Mouse (Mus musculus) liver, embryonic 14.5 days (tissue): ENCODE measurements around the gene Scn8a. TPM values are rescaled to one million over a fixed set of nuclear protein-coding genes. Genes with fewer than 3 reads are reported as not detected.

Experiments
- ATAC-seq: fragments of 200-750 bp; cut with Nextera tagmentation; 2 replicates; pipeline ENCODE4 v1.8.0; 2017; ENCODE audit warnings: moderate number of reproducible peaks, mild to moderate bottlenecking, moderate library complexity; ENCODE audit not compliant: insufficient read depth
- DNase-seq, 3 experiments: peaks; one replicate each; pipeline ENCODE4 v3.0.0-alpha.2; 2012 to 2013; ENCODE audit warnings: low read depth in 3 of 3, low spot score in 3 of 3
- H3K27ac ChIP-seq: fragments of 300-500 bp; sonication (generic); 2 replicates; pipeline ENCODE4 v1.5.1; 2014; ENCODE audit warnings: moderate library complexity, mild to moderate bottlenecking, control low read depth, inconsistent platforms
- H3K27me3 ChIP-seq: fragments of 300-500 bp; sonication (generic); 2 replicates; pipeline ENCODE4 v1.6.1; 2014; ENCODE audit warnings: mild to moderate bottlenecking, low read length, moderate library complexity; ENCODE audit not compliant: control insufficient read depth, insufficient read depth
- H3K36me3 ChIP-seq: fragments of 300-500 bp; sonication (generic); replicated peaks from 2 replicates; pipeline ENCODE4 v1.6.1; 2014; ENCODE audit warnings: low read depth; ENCODE audit not compliant: control insufficient read depth, insufficient read depth
- H3K4me1 ChIP-seq, 2 experiments: fragments of 200-500 bp in 1 of 2; fragments of 300-500 bp in 1 of 2; sonication (generic) in 1 of 2; replicated peaks; 2 replicates each; pipeline ENCODE4 v1.6.1; 2012 to 2014; ENCODE audit warnings: antibody characterized with exemption in 1 of 2, inconsistent platforms in 1 of 2, low read length in 1 of 2; ENCODE audit not compliant: control insufficient read depth in 2 of 2, insufficient read depth in 2 of 2
- H3K4me2 ChIP-seq: fragments of 300-500 bp; sonication (generic); 2 replicates; pipeline ENCODE4 v1.6.1; 2014; ENCODE audit warnings: low read depth, mild to moderate bottlenecking, control low read depth, moderate library complexity
- H3K4me3 ChIP-seq, 2 experiments: fragments of 200-500 bp in 1 of 2; fragments of 300-500 bp in 1 of 2; sonication (generic) in 1 of 2; 2 replicates each; pipeline ENCODE4 v1.5.1; 2012 to 2014; ENCODE audit warnings: low read depth in 2 of 2, low read length in 2 of 2, mild to moderate bottlenecking in 2 of 2, control low read depth in 1 of 2, inconsistent platforms in 1 of 2, moderate library complexity in 1 of 2; ENCODE audit not compliant: insufficient read depth in 1 of 2
- H3K9ac ChIP-seq: fragments of 300-500 bp; sonication (generic); replicated peaks from 2 replicates; pipeline ENCODE4 v1.6.1; 2014; ENCODE audit warnings: mild to moderate bottlenecking, control low read depth, moderate library complexity
- H3K9me3 ChIP-seq: fragments of 300-500 bp; sonication (generic); 2 replicates; pipeline ENCODE4 v1.6.1; 2016; ENCODE audit warnings: low read length, mixed read lengths; ENCODE audit not compliant: control insufficient read depth
- CTCF ChIP-seq: IDR thresholded peaks from 2 replicates; pipeline ENCODE4 v1.5.1; 2016; ENCODE audit warnings: antibody characterized with exemption, low read depth, control low read depth
- EP300 ChIP-seq: IDR thresholded peaks from 2 replicates; pipeline ENCODE4 v1.6.1; 2016; ENCODE audit warnings: antibody characterized with exemption, low read depth
- WGBS: fragments of 180-500 bp; shearing (Covaris S2); extraction: QIAGEN DNeasy Blood & Tissue Kit; methylation state at CpG from one replicate; pipeline ENCODE4 v1.1.7; 2014; ENCODE audit not compliant: insufficient replicate concordance; 5-methylcytosine and 5-hydroxymethylcytosine counted together
- polyA plus RNA-seq, 2 experiments: library from polyadenylated mRNA; depleted of rRNA in 1 of 2; stranded (reverse) in 1 of 2; unstranded in 1 of 2; fragments of >200 nt; fragmentation: Nextera tagmentation in 1 of 2; extraction: Ambion mirVana in 1 of 2; gene quantifications; 2 replicates each; pipeline versions ENCODE4 v1.2.1 to v1.2.3; 2012 to 2014

The Scn8a gene
- polyA plus RNA-seq, 2 experiments: 0.13 to 0.41 TPM

GRCm38 (mm10) chr15:100910381-100910841, 40.8 kb downstream of the Scn8a start:
- no peak overlapping the region for H3K4me3 ChIP-seq
- no peak overlapping the region for H3K9ac ChIP-seq
- DNase-seq: no peak
- H3K27ac ChIP-seq: no peak overlapping the region
- H3K4me2 ChIP-seq: no peak overlapping the region
- no peak for ATAC-seq
- no peaks in the 10 kb centered on the region for H3K9me3 ChIP-seq
- TF ChIP-seq EP300: no peak
- TF ChIP-seq CTCF: no peak
- WGBS: 47% methylated on average over 10 of the region's 10 CpGs
- peaks cover 0 to 2% of the 10 kb centered on the region in 2 experiments; a peak in 1 of 4 replicates for H3K4me1 ChIP-seq
- H3K36me3 ChIP-seq: no peaks in the 10 kb centered on the region
- no peaks in the 10 kb centered on the region for H3K27me3 ChIP-seq

DNA sequence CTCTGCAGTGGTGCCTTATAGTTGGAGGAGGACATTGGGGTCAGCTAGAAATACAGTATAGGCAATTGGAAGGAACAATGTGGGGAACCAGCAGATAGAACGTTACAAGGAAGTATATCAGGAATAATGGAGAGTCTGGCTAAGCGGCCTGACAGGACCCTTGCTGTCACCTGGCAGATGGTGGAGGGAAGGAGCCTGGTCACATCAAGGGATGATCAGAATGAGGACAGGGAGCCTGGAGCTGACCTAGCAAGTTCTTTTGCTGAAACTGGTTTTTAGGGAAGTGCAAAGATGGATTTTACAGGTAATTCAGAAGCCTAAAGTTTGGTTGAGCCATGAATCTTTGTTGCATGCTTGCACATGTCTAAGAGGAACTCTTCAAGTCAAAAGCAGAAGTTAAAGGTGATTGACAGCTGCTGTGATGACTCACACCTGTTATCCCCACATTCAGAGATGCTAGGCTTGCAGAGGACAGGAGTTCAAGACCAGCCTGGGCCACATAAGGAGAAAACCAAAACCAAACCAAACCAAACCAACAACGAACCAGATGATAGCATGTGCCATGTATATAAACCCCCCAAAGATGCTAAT, 43.1 kb downstream of the Scn8a start:
- no peak for DNase-seq
- no peak overlapping the region for H3K9ac ChIP-seq

DNA sequence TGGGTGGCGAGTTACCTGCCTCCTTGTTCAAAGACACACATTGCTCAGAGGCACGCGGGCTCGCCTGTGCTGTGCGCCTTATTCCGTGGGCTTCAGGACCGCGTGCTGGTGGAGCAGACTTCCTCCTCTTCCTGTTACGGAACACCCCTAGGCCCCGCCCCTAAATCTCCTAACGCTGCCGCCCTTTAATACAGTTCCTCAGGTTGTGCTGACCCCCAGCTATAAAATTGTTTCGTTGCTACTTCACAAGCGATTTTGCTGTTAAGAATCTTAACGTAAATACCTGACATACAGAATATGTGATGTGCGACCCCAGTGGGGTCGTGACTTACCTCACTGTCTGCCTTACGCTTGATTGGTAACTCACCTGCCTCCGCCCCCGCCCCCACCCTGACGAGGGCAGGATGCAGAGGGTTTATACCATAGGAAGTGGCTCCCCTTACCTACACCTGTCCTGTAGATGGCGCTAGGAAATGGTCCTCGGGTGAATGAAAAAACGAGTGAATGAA, 45.1 kb downstream of the Scn8a start:
- DNase-seq: no peak
- WGBS: 2% methylated on average over 24 of the region's 24 CpGs
- H3K4me1 ChIP-seq: peaks cover 0 to 2% of the 10 kb centered on the region in 2 experiments; a peak in 1 of 4 replicates

More for the DNA sequence above, 43.1 kb downstream of the Scn8a start:
- no peaks in the 10 kb centered on the region for H3K9me3 ChIP-seq
- H3K4me3 ChIP-seq: no peak overlapping the region
- TF ChIP-seq EP300 (no peak), CTCF (no peak)
- no peaks in the 10 kb centered on the region for H3K27me3 ChIP-seq
- no peak overlapping the region for H3K4me2 ChIP-seq
- no peak overlapping the region for H3K27ac ChIP-seq
- ATAC-seq: no peak
- WGBS: 55% methylated on average over 3 of the region's 3 CpGs
- no peaks in the 10 kb centered on the region for H3K36me3 ChIP-seq
- peaks cover 0 to 2% of the 10 kb centered on the region in 2 experiments; a peak in 1 of 4 replicates for H3K4me1 ChIP-seq

DNA sequence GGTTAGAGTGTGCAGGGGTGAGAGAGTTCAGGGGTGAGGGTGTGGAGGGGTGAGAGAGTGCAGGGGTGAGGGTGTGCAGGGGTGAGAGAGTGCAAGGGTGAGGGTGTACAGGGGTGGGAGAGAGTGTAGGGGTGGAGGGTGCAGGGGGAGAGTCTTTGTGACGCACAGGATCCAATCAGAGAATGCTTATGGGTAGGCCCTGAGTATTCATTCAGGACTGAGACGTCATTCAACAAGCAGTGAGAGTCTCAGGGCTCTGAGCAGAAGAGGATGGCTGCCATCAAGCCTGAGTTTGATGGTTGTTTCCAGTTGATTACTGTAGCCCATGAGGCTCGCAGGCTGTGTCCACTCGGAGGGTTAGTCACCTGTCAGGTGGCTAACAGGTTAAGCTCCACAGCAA, 48.4 kb downstream of the Scn8a start:
- Histone ChIP-seq H3K36me3 (no peaks in the 10 kb centered on the region), H3K4me1 (peaks cover 0 to 2% of the 10 kb centered on the region in 2 experiments; a peak in 1 of 4 replicates), H3K9me3 (no peaks in the 10 kb centered on the region), H3K27ac (no peak overlapping the region), H3K27me3 (no peaks in the 10 kb centered on the region), H3K9ac (no peak overlapping the region), H3K4me2 (no peak overlapping the region), H3K4me3 (no peak overlapping the region)
- TF ChIP-seq CTCF: no peak
- no peak for TF ChIP-seq EP300
- 32% methylated on average over 4 of the region's 4 CpGs for WGBS
- DNase-seq: no peak
- ATAC-seq: no peak

More for the DNA sequence above, 45.1 kb downstream of the Scn8a start:
- H3K9me3 ChIP-seq: no peaks in the 10 kb centered on the region
- no peak for ATAC-seq
- TF ChIP-seq EP300: no peak
- peak; percentile 28; the same call in 1 of the 2 replicates for TF ChIP-seq CTCF
- H3K9ac ChIP-seq: no peak overlapping the region
- H3K4me3 ChIP-seq: no peak overlapping the region
- peak overlapping the region; percentile 23; the same call in 1 of the 2 replicates for H3K4me2 ChIP-seq
- no peaks in the 10 kb centered on the region for H3K36me3 ChIP-seq
- H3K27me3 ChIP-seq: no peaks in the 10 kb centered on the region
- no peak overlapping the region for H3K27ac ChIP-seq

GRCm38 (mm10) chr15:100922210-100922609, 52.6 kb downstream of the Scn8a start:
- ATAC-seq (no peak), DNase-seq (no peak)
- no peak overlapping the region for H3K4me2 ChIP-seq
- H3K4me1 ChIP-seq: no peaks in the 10 kb centered on the region
- no peak overlapping the region for H3K9ac ChIP-seq
- WGBS: 74% methylated on average over 11 of the region's 11 CpGs
- H3K9me3 ChIP-seq: no peaks in the 10 kb centered on the region
- TF ChIP-seq EP300: no peak
- no peaks in the 10 kb centered on the region for H3K27me3 ChIP-seq
- no peak overlapping the region for H3K4me3 ChIP-seq
- no peak overlapping the region for H3K27ac ChIP-seq
- H3K36me3 ChIP-seq: no peaks in the 10 kb centered on the region
